Mouse (Mus musculus) MEL (cell line): ENCODE measurements around the gene Nipa1. TPM values are rescaled to one million over a fixed set of nuclear protein-coding genes. Genes with fewer than 3 reads are reported as not detected.

Experiments used
- DNase-seq: peaks from one replicate; pipeline ENCODE4 v3.0.0; 2011; ENCODE audit warnings: low read depth, low spot score
- H3K27ac ChIP-seq: 2 replicates; pipeline ENCODE4 v1.5.1; 2012; ENCODE audit warnings: low read depth, mild to moderate bottlenecking, control low read depth, low read length, moderate library complexity; ENCODE audit not compliant: control insufficient read depth
- H3K27me3 ChIP-seq, 2 experiments: fragments of 150-350 bp in 1 of 2; sonication (generic) in 1 of 2; 2 replicates each; pipeline ENCODE4 v1.6.1; 2012; ENCODE audit warnings: low read length in 2 of 2, mild to moderate bottlenecking in 2 of 2, improper control_type of control experiment in 1 of 2, moderate library complexity in 1 of 2; ENCODE audit not compliant: insufficient read depth in 2 of 2, control insufficient read depth in 1 of 2
- H3K36me3 ChIP-seq, 2 experiments: 2 replicates each; pipeline ENCODE4 v1.6.1; 2012 to 2014; ENCODE audit warnings: low read length in 2 of 2, improper control_type of control experiment in 1 of 2, inconsistent platforms in 1 of 2, mild to moderate bottlenecking in 1 of 2; ENCODE audit not compliant: insufficient read depth in 2 of 2, control insufficient read depth in 1 of 2
- H3K4me1 ChIP-seq, 2 experiments: fragments of 150-350 bp in 1 of 2; sonication (generic) in 1 of 2; 2 replicates each; pipeline ENCODE4 v1.6.1; 2012; ENCODE audit warnings: low read length in 2 of 2, improper control_type of control experiment in 1 of 2, mild to moderate bottlenecking in 1 of 2; ENCODE audit not compliant: insufficient read depth in 2 of 2, control insufficient read depth in 1 of 2
- H3K4me3 ChIP-seq, 2 experiments: fragments of 150-350 bp in 1 of 2; sonication (generic) in 1 of 2; 2 replicates each; pipeline ENCODE4 v1.5.1; 2012; ENCODE audit warnings: low read depth in 2 of 2, low read length in 2 of 2, mild to moderate bottlenecking in 2 of 2, moderate library complexity in 2 of 2, control low read depth in 1 of 2, improper control_type of control experiment in 1 of 2; ENCODE audit not compliant: control insufficient read depth in 1 of 2, insufficient read depth in 1 of 2
- H3K79me2 ChIP-seq: 2 replicates; pipeline ENCODE4 v1.6.1; 2012; ENCODE audit warnings: mild to moderate bottlenecking, low read length, moderate library complexity; ENCODE audit not compliant: control insufficient read depth, poor library complexity, insufficient read depth
- H3K9ac ChIP-seq: 2 replicates; pipeline ENCODE4 v1.6.1; 2012; ENCODE audit warnings: low read depth, mild to moderate bottlenecking, control low read depth, low read length, moderate library complexity; ENCODE audit not compliant: control insufficient read depth, poor library complexity, severe bottlenecking
- H3K9me3 ChIP-seq: fragments of 150-350 bp; sonication (generic); replicated peaks from 2 replicates; pipeline ENCODE4 v1.6.1; 2012; ENCODE audit warnings: mild to moderate bottlenecking, low read length, improper control_type of control experiment, moderate library complexity; ENCODE audit not compliant: insufficient read depth
- CHD2 ChIP-seq: IDR thresholded peaks from 2 replicates; pipeline ENCODE4 v1.6.1; 2011; ENCODE audit warnings: low read length, improper control_type of control experiment
- CTCF ChIP-seq, 3 experiments: IDR thresholded peaks in 2 of 3; conservative IDR thresholded peaks in 1 of 3; 2 replicates each; pipeline ENCODE4 v1.5.1; 2011 to 2012; ENCODE audit warnings: low read length in 3 of 3, low read depth in 2 of 3, mild to moderate bottlenecking in 2 of 3, improper control_type of control experiment in 1 of 3, inconsistent platforms in 1 of 3, mixed read lengths in 1 of 3, moderate library complexity in 1 of 3; ENCODE audit not compliant: control insufficient read depth in 1 of 3, insufficient read depth in 1 of 3, poor library complexity in 1 of 3, severe bottlenecking in 1 of 3
- ETS1 ChIP-seq: IDR thresholded peaks from 2 replicates; pipeline ENCODE4 v1.6.1; 2012; ENCODE audit warnings: low read depth, mild to moderate bottlenecking, inconsistent platforms, low read length, improper control_type of control experiment, moderate library complexity
- GABPA ChIP-seq: IDR thresholded peaks from 2 replicates; pipeline ENCODE4 v1.6.1; 2012; ENCODE audit warnings: low read depth, mild to moderate bottlenecking, inconsistent platforms, low read length, improper control_type of control experiment, moderate library complexity
- GATA1 ChIP-seq: IDR thresholded peaks from 2 replicates; pipeline ENCODE4 v1.6.1; 2011; ENCODE audit warnings: low read depth, low read length, improper control_type of control experiment
- JUND ChIP-seq: IDR thresholded peaks from 2 replicates; pipeline ENCODE4 v1.6.1; 2011; ENCODE audit warnings: low read depth, mild to moderate bottlenecking, improper control_type of control experiment, low read length
- MAFK ChIP-seq: IDR thresholded peaks from 2 replicates; pipeline ENCODE4 v1.6.1; 2011; ENCODE audit warnings: low read depth, mild to moderate bottlenecking, low read length, improper control_type of control experiment, borderline replicate concordance
- MAX ChIP-seq: IDR thresholded peaks from 2 replicates; pipeline ENCODE4 v1.6.1; 2011; ENCODE audit warnings: low read length, improper control_type of control experiment
- MAZ ChIP-seq: IDR thresholded peaks from 2 replicates; pipeline ENCODE4 v1.6.1; 2012; ENCODE audit warnings: low read depth, mild to moderate bottlenecking, inconsistent platforms, low read length, improper control_type of control experiment
- MEF2A ChIP-seq: IDR thresholded peaks from 2 replicates; pipeline ENCODE4 v1.6.1; 2014; ENCODE audit warnings: low read depth, mild to moderate bottlenecking, inconsistent platforms, low read length, improper control_type of control experiment; ENCODE audit not compliant: poor library complexity, insufficient replicate concordance, severe bottlenecking; ENCODE audit errors: extremely low read depth
- MYC ChIP-seq: IDR thresholded peaks from 2 replicates; pipeline ENCODE4 v1.6.1; 2011; ENCODE audit warnings: low read depth, mild to moderate bottlenecking, low read length, improper control_type of control experiment, moderate library complexity
- NELFE ChIP-seq: IDR thresholded peaks from 2 replicates; pipeline ENCODE4 v1.6.1; 2011; ENCODE audit warnings: low read depth, low read length, improper control_type of control experiment
- NRF1 ChIP-seq: IDR thresholded peaks from 2 replicates; pipeline ENCODE4 v1.6.1; 2014; ENCODE audit warnings: low read depth, mild to moderate bottlenecking, inconsistent platforms, low read length, improper control_type of control experiment, moderate library complexity; ENCODE audit not compliant: poor library complexity, insufficient read depth, severe bottlenecking
- POLR2A ChIP-seq, 2 experiments: IDR thresholded peaks; 2 replicates each; pipeline ENCODE4 v1.6.1; 2011 to 2012; ENCODE audit warnings: low read length in 2 of 2, mild to moderate bottlenecking in 2 of 2, control low read depth in 1 of 2, improper control_type of control experiment in 1 of 2, low read depth in 1 of 2, moderate library complexity in 1 of 2; ENCODE audit not compliant: control insufficient read depth in 1 of 2, insufficient read depth in 1 of 2, poor library complexity in 1 of 2
- POLR2AphosphoS2 ChIP-seq: IDR thresholded peaks from 2 replicates; pipeline ENCODE4 v1.6.1; 2011; ENCODE audit warnings: low read length, improper control_type of control experiment
- RAD21 ChIP-seq: IDR thresholded peaks from 2 replicates; pipeline ENCODE4 v1.6.1; 2011; ENCODE audit warnings: mild to moderate bottlenecking, low read depth, low read length, improper control_type of control experiment
- SIN3A ChIP-seq: IDR thresholded peaks from 2 replicates; pipeline ENCODE4 v1.6.1; 2012; ENCODE audit warnings: low read length, improper control_type of control experiment, inconsistent platforms
- SMC3 ChIP-seq: IDR thresholded peaks from 2 replicates; pipeline ENCODE4 v1.6.1; 2011; ENCODE audit warnings: low read depth, low read length, improper control_type of control experiment
- USF1 ChIP-seq: IDR thresholded peaks from 2 replicates; pipeline ENCODE4 v1.6.1; 2014; ENCODE audit warnings: low read depth, mild to moderate bottlenecking, inconsistent platforms, low read length, improper control_type of control experiment, moderate library complexity
- ZC3H11A ChIP-seq: IDR thresholded peaks from 2 replicates; pipeline ENCODE4 v1.6.1; 2012; ENCODE audit warnings: low read depth, mild to moderate bottlenecking, inconsistent platforms, low read length, improper control_type of control experiment
- polyA plus RNA-seq, 2 experiments: library from polyadenylated mRNA; stranded (reverse) in 1 of 2; unstranded in 1 of 2; fragments of >175 nt in 1 of 2; fragments of >200 nt in 1 of 2; gene quantifications; 2 replicates each; pipeline versions ENCODE4 v1.2.1 to v1.2.4; 2012; ENCODE audit warnings: low replicate concordance in 2 of 2, low read depth in 1 of 2; ENCODE audit not compliant: insufficient read length in 2 of 2, insufficient read depth in 1 of 2, missing spikeins in 1 of 2
- total RNA-seq: library from RNA; depleted of rRNA; stranded (reverse); fragments of 300-350 nt; gene quantifications from 2 replicates; pipeline ENCODE4 v1.2.3, GENCODE M21; 2012

Gene Nipa1
- total and polyA plus RNA-seq, 3 experiments, result 13.0 to 14.8 TPM; not detected in 1

DNA sequence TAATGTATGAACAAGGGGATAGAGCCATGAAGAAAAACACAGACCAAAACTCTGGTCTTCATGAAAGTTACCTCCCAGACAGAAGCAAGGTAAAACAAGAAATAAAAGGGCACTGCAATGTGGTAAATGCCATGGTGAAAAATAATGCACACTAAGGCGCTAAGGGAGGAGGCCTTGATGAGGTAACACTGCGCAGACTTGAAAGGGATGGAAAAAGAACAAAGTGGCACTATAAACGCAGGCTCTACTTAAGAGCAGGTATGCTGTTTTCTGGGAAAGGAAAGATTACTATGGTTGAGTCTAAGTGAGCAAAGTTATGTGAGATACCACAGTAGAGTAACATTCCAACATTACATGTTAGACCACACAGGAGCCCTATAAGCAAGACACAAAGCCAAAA is 60.0 kb downstream of the Nipa1 start:
- Histone ChIP-seq H3K9me3 (no peaks in the 10 kb centered on the region), H3K79me2 (peaks cover 37% of the 10 kb centered on the region), H3K9ac (no peak overlapping the region), H3K36me3 (peaks cover 0 to 34% of the 10 kb centered on the region in 2 experiments; a peak in 3 of 4 replicates), H3K4me3 (no peak overlapping the region), H3K4me1 (peaks cover 2 to 16% of the 10 kb centered on the region in 2 experiments; a peak in 3 of 4 replicates), H3K27me3 (no peaks in the 10 kb centered on the region), H3K27ac (no peak overlapping the region)
- no peak for DNase-seq
- TF ChIP-seq MAZ (no peak), SMC3 (no peak), RAD21 (no peak), POLR2A (IDR thresholded peaks at IDR 0.05; ENCODE audit: control insufficient read depth in 1 of 2, insufficient read depth in 1 of 2, low read depth in 1 of 2, low read length in 2 of 2, poor library complexity in 1 of 2) (no peak), GATA1 (no peak), NRF1 (no peak), ZC3H11A (no peak), MAFK (no peak), NELFE (no peak), MAX (no peak), MYC (no peak)

DNA sequence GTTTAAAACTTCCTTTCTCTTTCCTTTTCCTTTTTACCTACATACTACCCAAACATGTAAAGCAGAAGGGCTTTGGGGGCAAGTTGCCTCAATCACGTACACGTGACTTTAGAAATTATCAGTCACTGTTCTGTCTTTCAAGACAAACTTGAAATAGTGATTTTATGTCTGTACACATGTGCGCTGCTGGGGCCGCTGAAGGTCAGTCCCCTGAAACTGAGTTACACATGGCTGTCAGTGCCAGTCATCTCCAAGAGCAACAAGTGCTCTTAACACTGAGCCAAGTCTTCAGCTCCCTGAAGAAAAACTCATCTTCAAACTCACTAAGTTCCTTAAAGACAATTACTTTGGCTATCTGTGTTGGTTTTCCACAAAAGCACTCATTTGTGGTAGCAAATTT is 61.8 kb downstream of the Nipa1 start:
- H3K4me1 ChIP-seq, result peaks cover 2 to 8% of the 10 kb centered on the region in 2 experiments; a peak in 3 of 4 replicates
- no peak for TF ChIP-seq ETS1
- no peak for TF ChIP-seq MAZ
- TF ChIP-seq POLR2AphosphoS2, result no peak
- TF ChIP-seq POLR2A (IDR thresholded peaks at IDR 0.05; ENCODE audit: control insufficient read depth in 1 of 2, insufficient read depth in 1 of 2, low read depth in 1 of 2, low read length in 2 of 2, poor library complexity in 1 of 2), result no peak
- no peak for TF ChIP-seq NRF1
- no peak for TF ChIP-seq USF1
- TF ChIP-seq SIN3A, result no peak
- no peak for TF ChIP-seq MEF2A
- no peak for TF ChIP-seq JUND
- TF ChIP-seq CHD2, result no peak
- TF ChIP-seq GABPA, result no peak
- TF ChIP-seq CTCF (IDR thresholded peaks at IDR 0.05 in 2 of 3, conservative IDR thresholded peaks at IDR 0.05 in 1 of 3; ENCODE audit: control insufficient read depth in 1 of 3, insufficient read depth in 1 of 3, low read depth in 2 of 3, low read length in 3 of 3, poor library complexity in 1 of 3, severe bottlenecking in 1 of 3), result no peak
- no peak for TF ChIP-seq MYC
- no peak for TF ChIP-seq MAX
- peaks cover 0 to 39% of the 10 kb centered on the region in 2 experiments; a peak in 3 of 4 replicates for H3K36me3 ChIP-seq
- H3K9ac ChIP-seq, result no peak overlapping the region
- peaks cover 41% of the 10 kb centered on the region for H3K79me2 ChIP-seq
- no peak for DNase-seq
- H3K27me3 ChIP-seq, result no peaks in the 10 kb centered on the region
- no peak overlapping the region for H3K4me3 ChIP-seq
- no peak overlapping the region for H3K27ac ChIP-seq
- no peaks in the 10 kb centered on the region for H3K9me3 ChIP-seq
